In the genomic region with DNA sequence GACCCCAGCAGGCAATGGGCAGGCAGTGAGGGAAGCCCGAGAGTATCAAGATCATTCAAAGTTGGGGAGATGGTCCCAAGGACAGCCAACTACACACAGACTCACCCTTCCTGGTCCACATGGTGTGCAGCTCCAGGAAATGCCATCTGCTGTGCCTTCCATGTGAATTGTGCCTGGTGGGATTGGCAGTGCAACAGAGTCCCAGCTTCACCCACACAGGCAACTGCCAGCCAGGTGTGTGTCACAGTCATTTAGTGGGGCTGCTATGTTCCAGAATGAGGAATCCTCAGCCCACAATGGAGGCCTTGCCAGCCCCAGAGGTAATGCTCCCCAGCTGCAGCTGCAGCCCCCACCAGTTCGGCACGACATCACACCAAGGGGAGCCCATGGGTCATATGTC, we compare ENCODE assay signal across 22 mouse cellular contexts. TPM values are rescaled to one million over a fixed set of nuclear protein-coding genes. Genes with fewer than 3 reads are reported as not detected.
A peak's percentile ranks its signal among the peaks of the same experiment; 100 is the strongest.
DNase-seq lines count a peak whose midpoint lies in the region; ATAC-seq and TF ChIP-seq lines count a peak whose summit lies in the region.
"Had no signal": no experiment of that assay in that cellular context is flagged by ENCODE, and none has a peak within 500 bp of the region (broad histone marks: within the 10 kb centered on the region; RNA-seq: fewer than 3 reads in every experiment).

No protein-coding gene starts in this region.

- intact Hi-C loops in heart, postnatal 14 days (cut with DNase I): no loop called here

- TF ChIP-seq POLR2A in testis, adult 2 months (IDR thresholded peaks at IDR 0.05; ENCODE audit: control insufficient read depth, low read depth, low read length): no peak

- ATAC-seq in monocyte, adult 5-6 weeks (replicated peaks; ENCODE audit: insufficient number of reproducible peaks, low FRiP score, low TSS enrichment, poor library complexity, severe bottlenecking): no peak
- ATAC-seq: liver, embryonic 12.5 days had no signal

- peaks cover 2% of the 10 kb centered on the region; the same call in 1 of the 2 replicates for H3K4me1 ChIP-seq in testis, adult 2 months (ENCODE audit: control insufficient read depth, insufficient read depth, low read length)
- H3K4me1 ChIP-seq: hindbrain, embryonic 12.5 days; liver, embryonic 12.5 days; megakaryocyte, embryonic 14.5 days had no signal

- no peaks in the 10 kb centered on the region for H3K27me3 ChIP-seq in testis, adult 2 months (ENCODE audit: control insufficient read depth, insufficient read depth, low read length)
- H3K27me3 ChIP-seq: hindbrain, embryonic 12.5 days; liver, embryonic 12.5 days had no signal

- DNase-seq in heart, adult 11 months: peak; percentile 76
- no peak for DNase-seq in heart, postnatal 14 days
- DNase-seq in testis, postnatal 14 days (ENCODE audit: low spot score): no peak
- peak; percentile 45 to 50 for DNase-seq in layer of hippocampus, postnatal 36 days
- no peak for DNase-seq in cerebellum, postnatal 25 days
- no peak for DNase-seq in ovary, postnatal 36 days (ENCODE audit: low spot score)
- DNase-seq: adrenal gland, postnatal 25 days; cerebellum, adult 18-20 months; cerebellum, postnatal 36 days; heart, postnatal 10 days; kidney, adult 2 months; kidney, postnatal 4 days; lung, adult 2 months; retina, postnatal 1 day; thymus, postnatal 14 days had no signal

- H3K36me3 ChIP-seq in testis, adult 2 months (ENCODE audit: control insufficient read depth, insufficient read depth, low read length): no peaks in the 10 kb centered on the region
- H3K36me3 ChIP-seq: forebrain, embryonic 10.5 days; hindbrain, embryonic 12.5 days; liver, embryonic 12.5 days had no signal

- H3K4me3 ChIP-seq in testis, adult 2 months (ENCODE audit: control insufficient read depth, low read depth, low read length): peak overlapping the region; percentile 5; the same call in 1 of the 2 replicates
- H3K4me3 ChIP-seq: forebrain, embryonic 10.5 days; hindbrain, embryonic 12.5 days; liver, embryonic 12.5 days; megakaryocyte, embryonic 14.5 days had no signal

- TF ChIP-seq CTCF in testis, adult 2 months (IDR thresholded peaks at IDR 0.05; ENCODE audit: control insufficient read depth, insufficient read depth, insufficient replicate concordance, low read depth, low read length): no peak

- no peak overlapping the region for H3K27ac ChIP-seq in testis, adult 2 months (ENCODE audit: control insufficient read depth, insufficient read depth, low read depth, low read length)
- H3K27ac ChIP-seq: forebrain, embryonic 10.5 days; hindbrain, embryonic 12.5 days; liver, embryonic 12.5 days had no signal

RNA-seq across cellular contexts. Expression of a gene that starts 33.8 kb away (rescaled TPM):
- total RNA-seq in heart, postnatal 14 days (2021): 10 to 100 TPM; 42.2 to 50.0 TPM
- 1.6 and 2.1 TPM in 2 replicates for polyA plus RNA-seq in testis, adult 2 months (2012; rRNA removed)
- total RNA-seq in layer of hippocampus, postnatal 36 days (2021): 1 to 10 TPM; 1.0 to 1.8 TPM
- total RNA-seq in monocyte, adult 5-6 weeks (2017): 0.19 to 0.53 TPM (median 0.38 TPM) in 3 replicates
- total RNA-seq: CH12.LX had no signal

Comparison
In these comparisons a context has a peak if more than half of its experiments do, and no peak if none do; other contexts are left out.
1. DNase-seq: peak in heart, adult 11 months (single experiment) and layer of hippocampus, postnatal 36 days (2 of 2); none in heart, postnatal 14 days (0 of 2), testis, postnatal 14 days (single experiment), cerebellum, postnatal 25 days (0 of 2) and ovary, postnatal 36 days (single experiment).
2. RNA of a gene that starts 33.8 kb away (total RNA-seq): 42.2 to 50.0 TPM in heart, postnatal 14 days; 1.0 to 1.8 TPM in layer of hippocampus, postnatal 36 days and 0.19 to 0.53 TPM in monocyte, adult 5-6 weeks; every median in the first group is over 10 times any median in the second.